Mouse (Mus musculus) A20 (cell line): ENCODE data around the gene Gm21409.
"Not testable (repeated sequence)": the region's sequence is repeated elsewhere in the genome, so short reads cannot be mapped to it uniquely, and the experiment has no call there.

Source experiments
- DNase-seq: peaks from one replicate; pipeline ENCODE4 v3.0.0-alpha.2; 2011; ENCODE audit warnings: low read depth, low spot score

Gm21409 gene

DNA sequence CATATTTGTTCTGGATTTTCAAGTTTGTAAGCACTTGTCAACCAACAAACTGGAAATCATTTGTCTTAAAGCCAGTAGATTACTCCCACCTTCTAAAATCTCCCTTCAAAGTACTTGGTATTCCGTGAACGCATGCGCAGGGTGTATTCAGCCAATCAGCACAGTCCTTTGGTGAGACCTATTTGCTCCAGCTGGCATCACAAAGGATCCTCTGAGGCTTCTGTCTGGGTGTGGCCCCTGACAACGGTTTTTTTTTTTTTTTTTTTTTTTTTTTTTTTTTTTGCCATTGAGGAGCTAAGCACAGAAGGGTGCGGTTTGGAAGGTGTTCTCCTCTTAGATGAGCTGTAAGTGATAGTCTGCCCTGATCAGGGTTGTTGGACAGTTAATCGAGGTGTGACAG, at the start of gene Gm21409:
Gene Gm21409, plus strand, starts transcription at position 301 of the 400 bp plus-strand sequence.
- not testable (repeated sequence) for DNase-seq
